Comparison of ENCODE assay signal across 18 mouse cellular contexts in genomic region chr9:52368080-52368479, GRCm38 (mm10).
DNase-seq lines count a peak whose midpoint lies in the region; ATAC-seq and TF ChIP-seq lines count a peak whose summit lies in the region.
"Had no signal": no experiment of that assay in that cellular context is flagged by ENCODE, and none has a peak within 500 bp of the region (broad histone marks: within the 10 kb centered on the region; RNA-seq: fewer than 3 reads in every experiment).

No protein-coding gene starts in this region.

- ATAC-seq in common myeloid progenitor, adult 5-6 weeks (replicated peaks; ENCODE audit: low read depth, poor library complexity, severe bottlenecking): peak; percentile 95
- ATAC-seq in liver, embryonic 12.5 days: peak; percentile 67
- peak; percentile 89 for ATAC-seq in megakaryocyte-erythroid progenitor cell, adult 5-6 weeks (replicated peaks; ENCODE audit: low FRiP score, low TSS enrichment, poor library complexity, severe bottlenecking)
- ATAC-seq: CD4-positive, CD25-positive, alpha-beta regulatory T cell, adult 4 months; intestine, embryonic 16.5 days had no signal

- intact Hi-C loops in heart, postnatal 14 days (cut with DNase I): no loop called here

- no peaks in the 10 kb centered on the region for H3K36me3 ChIP-seq in MEL (ENCODE audit: control insufficient read depth in 1 of 2, insufficient read depth in 2 of 2, low read length in 2 of 2)
- H3K36me3 ChIP-seq in liver, embryonic 12.5 days: no peaks in the 10 kb centered on the region
- H3K36me3 ChIP-seq: embryonic facial prominence, embryonic 12.5 days; forebrain, embryonic 15.5 days; heart, embryonic 10.5 days; heart, embryonic 15.5 days; hindbrain, embryonic 15.5 days had no signal

- no peaks in the 10 kb centered on the region for H3K9me3 ChIP-seq in MEL (replicated peaks; ENCODE audit: insufficient read depth, low read length)
- no peaks in the 10 kb centered on the region for H3K9me3 ChIP-seq in liver, embryonic 12.5 days (replicated peaks)
- H3K9me3 ChIP-seq: embryonic facial prominence, embryonic 12.5 days; forebrain, embryonic 15.5 days; heart, embryonic 10.5 days; heart, embryonic 15.5 days; hindbrain, embryonic 15.5 days had no signal

- H3K4me2 ChIP-seq in liver, embryonic 12.5 days: no peak overlapping the region
- H3K4me2 ChIP-seq: embryonic facial prominence, embryonic 12.5 days; forebrain, embryonic 15.5 days; heart, embryonic 15.5 days; hindbrain, embryonic 15.5 days had no signal

- no peak overlapping the region for H3K9ac ChIP-seq in MEL (ENCODE audit: control insufficient read depth, low read depth, low read length, poor library complexity, severe bottlenecking)
- no peak overlapping the region for H3K9ac ChIP-seq in liver, embryonic 12.5 days
- H3K9ac ChIP-seq: embryonic facial prominence, embryonic 12.5 days; forebrain, embryonic 15.5 days; heart, embryonic 15.5 days; hindbrain, embryonic 15.5 days had no signal

- no peak for TF ChIP-seq EP300 in MEL (IDR thresholded peaks at IDR 0.05; ENCODE audit: low read depth in 1 of 2, low read length in 2 of 2)

- H3K27me3 ChIP-seq in MEL (ENCODE audit: control insufficient read depth in 1 of 2, insufficient read depth in 2 of 2, low read length in 2 of 2): no peaks in the 10 kb centered on the region; a peak in 1 of 4 replicates
- H3K27me3 ChIP-seq in liver, embryonic 12.5 days (replicated peaks): no peaks in the 10 kb centered on the region
- H3K27me3 ChIP-seq: embryonic facial prominence, embryonic 12.5 days; forebrain, embryonic 15.5 days; heart, embryonic 15.5 days; hindbrain, embryonic 15.5 days had no signal

- H3K4me1 ChIP-seq in MEL (ENCODE audit: control insufficient read depth in 1 of 2, insufficient read depth in 2 of 2, low read length in 2 of 2): no peaks in the 10 kb centered on the region
- peaks cover 7% of the 10 kb centered on the region; the same call in 1 of the 2 replicates for H3K4me1 ChIP-seq in liver, embryonic 12.5 days
- H3K4me1 ChIP-seq: embryonic facial prominence, embryonic 12.5 days; heart, embryonic 10.5 days; heart, embryonic 15.5 days had no signal

- no peak overlapping the region for H3K27ac ChIP-seq in MEL (ENCODE audit: control insufficient read depth, low read depth, low read length)
- no peak overlapping the region for H3K27ac ChIP-seq in liver, embryonic 12.5 days
- H3K27ac ChIP-seq: embryonic facial prominence, embryonic 12.5 days; forebrain, embryonic 15.5 days; heart, embryonic 10.5 days; heart, embryonic 15.5 days; hindbrain, embryonic 15.5 days had no signal

- no peak for TF ChIP-seq RAD21 in MEL (IDR thresholded peaks at IDR 0.05; ENCODE audit: low read depth, low read length)

- H3K4me3 ChIP-seq in MEL (ENCODE audit: control insufficient read depth in 1 of 2, insufficient read depth in 1 of 2, low read depth in 2 of 2, low read length in 2 of 2): no peak overlapping the region
- H3K4me3 ChIP-seq in liver, embryonic 12.5 days: no peak overlapping the region
- H3K4me3 ChIP-seq: embryonic facial prominence, embryonic 12.5 days; forebrain, embryonic 15.5 days; heart, embryonic 10.5 days; heart, embryonic 15.5 days; hindbrain, embryonic 15.5 days had no signal

- H3K79me2 ChIP-seq in MEL (ENCODE audit: control insufficient read depth, insufficient read depth, low read length, poor library complexity): no peaks in the 10 kb centered on the region

- peak; percentile 2 for DNase-seq in MEL (ENCODE audit: low read depth, low spot score)
- DNase-seq in left cerebral cortex, adult 9 months (ENCODE audit: low spot score in 2 of 2): no peak
- DNase-seq in heart, postnatal 14 days: no peak
- DNase-seq in adrenal gland, postnatal 25 days: no peak
- DNase-seq: adrenal gland, postnatal 14 days; B cell, adult 2 months; gastrocnemius, postnatal 36 days; heart, adult 11 months had no signal

- no peak for TF ChIP-seq CTCF in MEL (IDR thresholded peaks at IDR 0.05 in 2 of 3, conservative IDR thresholded peaks at IDR 0.05 in 1 of 3; ENCODE audit: control insufficient read depth in 1 of 3, insufficient read depth in 1 of 3, low read depth in 2 of 3, low read length in 3 of 3, poor library complexity in 1 of 3, severe bottlenecking in 1 of 3)

- 13% methylated on average over 3 of the region's 3 CpGs for WGBS in liver, embryonic 12.5 days (ENCODE audit: insufficient replicate concordance)

- TF ChIP-seq POLR2A in MEL (IDR thresholded peaks at IDR 0.05; ENCODE audit: control insufficient read depth in 1 of 2, insufficient read depth in 1 of 2, low read depth in 1 of 2, low read length in 2 of 2, poor library complexity in 1 of 2): no peak

TF ChIP-seq in MEL, 35 proteins besides CTCF, POLR2A, EP300 and RAD21:
- TF ChIP-seq HCFC1 (IDR thresholded peaks at IDR 0.05; ENCODE audit: low read depth, low read length): no peak
- TF ChIP-seq MYB (IDR thresholded peaks at IDR 0.05; ENCODE audit: low read depth, low read length): no peak
- no peak for TF ChIP-seq TBP (IDR thresholded peaks at IDR 0.05; ENCODE audit: low read depth, low read length)
- no peak for TF ChIP-seq NELFE (IDR thresholded peaks at IDR 0.05; ENCODE audit: low read depth, low read length)
- no peak for TF ChIP-seq TAL1 (IDR thresholded peaks at IDR 0.05; ENCODE audit: low read length)
